Mouse (Mus musculus): Measurements from ENCODE around the gene Kdm2b. TPM values are rescaled to one million over a fixed set of nuclear protein-coding genes. Genes with fewer than 3 reads are reported as not detected.

Kdm2b gene
- polyA plus RNA-seq, 1 experiment: 102 TPM

- no peak for TF ChIP-seq POLR2A (IDR thresholded peaks at IDR 0.05; ENCODE audit: borderline replicate concordance, extremely low read depth, insufficient read depth, insufficient read length, poor library complexity, severe bottlenecking)
- no peak for TF ChIP-seq CTCF (IDR thresholded peaks at IDR 0.05; ENCODE audit: borderline replicate concordance, extremely low read depth, insufficient read depth, insufficient read length)
- DNase-seq (ENCODE audit: low read depth): no peak
Observed at GRCm38 (mm10) chr5:122855858-122856257, 133.8 kb downstream of the Kdm2b start.

- no peak for DNase-seq (ENCODE audit: low read depth)
- no peak for TF ChIP-seq CTCF (IDR thresholded peaks at IDR 0.05; ENCODE audit: borderline replicate concordance, extremely low read depth, insufficient read depth, insufficient read length)
- TF ChIP-seq POLR2A (IDR thresholded peaks at IDR 0.05; ENCODE audit: borderline replicate concordance, extremely low read depth, insufficient read depth, insufficient read length, poor library complexity, severe bottlenecking): no peak
Observed at GRCm38 (mm10) chr5:122852611-122853010, 137.0 kb downstream of the Kdm2b start.

GRCm38 (mm10) chr5:122850319-122851002 is 139.2 kb downstream of the Kdm2b start:
- no peak for TF ChIP-seq POLR2A (IDR thresholded peaks at IDR 0.05; ENCODE audit: borderline replicate concordance, extremely low read depth, insufficient read depth, insufficient read length, poor library complexity, severe bottlenecking)
- TF ChIP-seq CTCF (IDR thresholded peaks at IDR 0.05; ENCODE audit: borderline replicate concordance, extremely low read depth, insufficient read depth, insufficient read length): peak; percentile 28; the same call in 1 of the 2 replicates
- DNase-seq (ENCODE audit: low read depth): no peak

- TF ChIP-seq POLR2A (IDR thresholded peaks at IDR 0.05; ENCODE audit: borderline replicate concordance, extremely low read depth, insufficient read depth, insufficient read length, poor library complexity, severe bottlenecking) (peak; percentile 86; the same call in 1 of the 2 replicates), CTCF (IDR thresholded peaks at IDR 0.05; ENCODE audit: borderline replicate concordance, extremely low read depth, insufficient read depth, insufficient read length) (no peak)
Observed at GRCm38 (mm10) chr5:122849521-122850318, 139.9 kb downstream of the Kdm2b start, which contains the start of gene Rnf34. Rnf34 (plus strand) TSS chr5:122850048.

GRCm38 (mm10) chr5:122843799-122844198 is 145.8 kb downstream of the Kdm2b start:
- DNase-seq (ENCODE audit: low read depth): no peak
- TF ChIP-seq POLR2A (IDR thresholded peaks at IDR 0.05; ENCODE audit: borderline replicate concordance, extremely low read depth, insufficient read depth, insufficient read length, poor library complexity, severe bottlenecking): no peak
- no peak for TF ChIP-seq CTCF (IDR thresholded peaks at IDR 0.05; ENCODE audit: borderline replicate concordance, extremely low read depth, insufficient read depth, insufficient read length)

More at GRCm38 (mm10) chr5:122849521-122850318, 139.9 kb downstream of the Kdm2b start, which contains the start of gene Rnf34:
- DNase-seq (ENCODE audit: low read depth): peak; percentile 100

- TF ChIP-seq CTCF (IDR thresholded peaks at IDR 0.05; ENCODE audit: borderline replicate concordance, extremely low read depth, insufficient read depth, insufficient read length) (no peak), POLR2A (IDR thresholded peaks at IDR 0.05; ENCODE audit: borderline replicate concordance, extremely low read depth, insufficient read depth, insufficient read length, poor library complexity, severe bottlenecking) (no peak)
- no peak for DNase-seq (ENCODE audit: low read depth)
Observed at GRCm38 (mm10) chr5:122841126-122841525, 148.5 kb downstream of the Kdm2b start.

GRCm38 (mm10) chr5:122832996-122833395 is 156.6 kb downstream of the Kdm2b start:
- TF ChIP-seq POLR2A (IDR thresholded peaks at IDR 0.05; ENCODE audit: borderline replicate concordance, extremely low read depth, insufficient read depth, insufficient read length, poor library complexity, severe bottlenecking): no peak
- TF ChIP-seq CTCF (IDR thresholded peaks at IDR 0.05; ENCODE audit: borderline replicate concordance, extremely low read depth, insufficient read depth, insufficient read length): no peak
- no peak for DNase-seq (ENCODE audit: low read depth)

- DNase-seq (ENCODE audit: low read depth): no peak
- TF ChIP-seq POLR2A (IDR thresholded peaks at IDR 0.05; ENCODE audit: borderline replicate concordance, extremely low read depth, insufficient read depth, insufficient read length, poor library complexity, severe bottlenecking) (no peak), CTCF (IDR thresholded peaks at IDR 0.05; ENCODE audit: borderline replicate concordance, extremely low read depth, insufficient read depth, insufficient read length) (no peak)
Observed at GRCm38 (mm10) chr5:122832536-122832935, 157.1 kb downstream of the Kdm2b start.

- no peak for DNase-seq (ENCODE audit: low read depth)
- TF ChIP-seq CTCF (IDR thresholded peaks at IDR 0.05; ENCODE audit: borderline replicate concordance, extremely low read depth, insufficient read depth, insufficient read length) (no peak), POLR2A (IDR thresholded peaks at IDR 0.05; ENCODE audit: borderline replicate concordance, extremely low read depth, insufficient read depth, insufficient read length, poor library complexity, severe bottlenecking) (no peak)
Observed at GRCm38 (mm10) chr5:122825099-122825498, 164.5 kb downstream of the Kdm2b start.

GRCm38 (mm10) chr5:122824450-122824849 is 165.2 kb downstream of the Kdm2b start:
- TF ChIP-seq CTCF (IDR thresholded peaks at IDR 0.05; ENCODE audit: borderline replicate concordance, extremely low read depth, insufficient read depth, insufficient read length): no peak
- TF ChIP-seq POLR2A (IDR thresholded peaks at IDR 0.05; ENCODE audit: borderline replicate concordance, extremely low read depth, insufficient read depth, insufficient read length, poor library complexity, severe bottlenecking): no peak
- DNase-seq (ENCODE audit: low read depth): no peak

- DNase-seq (ENCODE audit: low read depth): no peak
- TF ChIP-seq CTCF (IDR thresholded peaks at IDR 0.05; ENCODE audit: borderline replicate concordance, extremely low read depth, insufficient read depth, insufficient read length): no peak
- TF ChIP-seq POLR2A (IDR thresholded peaks at IDR 0.05; ENCODE audit: borderline replicate concordance, extremely low read depth, insufficient read depth, insufficient read length, poor library complexity, severe bottlenecking): no peak
Observed at GRCm38 (mm10) chr5:122823976-122824375, 165.6 kb downstream of the Kdm2b start.
